Mouse (Mus musculus) Patski (cell line): ENCODE measurements around the gene Kcna7. TPM values are rescaled to one million over a fixed set of nuclear protein-coding genes. Genes with fewer than 3 reads are reported as not detected.

Experiments
- ATAC-seq: fragments of 100-300 bp; one replicate; pipeline ENCODE4 v1.8.0; 2021
- CTCF ChIA-PET: fragments of 350-600 bp; sonication (Branson Sonifier 250); formaldehyde crosslinking; loops from one replicate; lab custom pipeline; 2022; ENCODE audit warnings: inconsistent platforms; lab: Charles Lee
- POLR2A ChIA-PET: fragments of 350-600 bp; sonication (Branson Sonifier 250); formaldehyde crosslinking; loops from one replicate; lab custom pipeline; 2022; ENCODE audit warnings: antibody characterized with exemption, inconsistent platforms; lab: Charles Lee
- DNase-seq: peaks from one replicate; pipeline ENCODE4 v3.0.0-alpha.2; 2011; ENCODE audit warnings: low read depth, low spot score
- H3K27me3 ChIP-seq: fragments of 371-371 bp; one replicate; pipeline ENCODE4 v1.5.1; 2021
- CTCF ChIP-seq: fragments of 100-300 bp; IDR thresholded peaks from one replicate; pipeline ENCODE4 v1.5.1; 2021
- in situ Hi-C: fragments of 300-500 bp; cut with MboI; formaldehyde crosslinking; loops from 3 replicates; pipeline ENCODE4 v1.11.1; 2018; ENCODE audit warnings: low pct_unique_long_range_greater_than_20kb, mixed read lengths
- polyA plus RNA-seq: library from polyadenylated mRNA; unstranded; gene quantifications from one replicate; pipeline ENCODE4 v1.2.3, GENCODE M21; 2021

Kcna7 gene
- polyA plus RNA-seq, 1 experiment from 2014 or later: 0.27 TPM

GRCm38 (mm10) chr7:45408949-45409348 is 3.5 kb downstream of the Kcna7 start:
- ATAC-seq: no peak
- no peak for DNase-seq
- POLR2A ChIA-PET: no interaction called here
- CTCF ChIA-PET: no interaction called here
- peaks cover 41% of the 10 kb centered on the region for H3K27me3 ChIP-seq
- in situ Hi-C loops: loop anchor here (10.0 kb wide), 1 partner anchor 104 kb away; no protein-coding TSS in a partner anchor
- TF ChIP-seq CTCF: no peak

DNA sequence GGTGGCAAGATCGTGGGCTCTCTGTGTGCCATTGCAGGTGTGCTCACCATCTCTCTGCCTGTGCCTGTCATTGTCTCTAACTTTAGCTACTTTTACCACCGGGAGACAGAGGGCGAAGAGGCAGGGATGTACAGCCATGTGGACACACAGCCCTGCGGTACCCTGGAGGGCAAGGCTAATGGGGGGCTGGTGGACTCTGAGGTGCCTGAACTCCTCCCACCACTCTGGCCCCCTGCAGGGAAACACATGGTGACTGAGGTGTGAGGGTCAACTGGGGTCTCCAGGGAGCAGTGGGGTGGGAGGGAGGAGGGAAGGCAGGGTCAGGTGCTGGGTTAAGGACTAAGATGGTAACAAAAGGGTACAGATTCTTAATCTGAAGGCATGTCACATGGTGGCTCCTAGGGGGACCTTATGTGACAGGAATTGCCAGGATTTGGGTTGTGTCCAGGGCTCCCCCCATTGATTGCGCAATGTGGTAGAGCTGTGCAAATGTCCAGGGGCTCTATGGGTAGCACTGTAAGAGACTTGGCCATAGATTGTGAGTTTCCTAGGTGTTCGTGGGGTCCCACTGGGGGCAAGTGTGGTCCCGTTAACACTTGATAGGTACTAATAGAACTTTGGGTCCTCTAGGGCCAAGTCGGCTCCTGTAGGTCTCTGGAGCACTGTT is 4.2 kb downstream of the Kcna7 start:
- in situ Hi-C loops: loop anchor here (10.0 kb wide), 1 partner anchor 105 kb away; no protein-coding TSS in a partner anchor
- H3K27me3 ChIP-seq: peaks cover 41% of the 10 kb centered on the region
- no peak for TF ChIP-seq CTCF
- CTCF ChIA-PET: no interaction called here
- ATAC-seq (no peak), DNase-seq (no peak)
- POLR2A ChIA-PET: no interaction called here

DNA sequence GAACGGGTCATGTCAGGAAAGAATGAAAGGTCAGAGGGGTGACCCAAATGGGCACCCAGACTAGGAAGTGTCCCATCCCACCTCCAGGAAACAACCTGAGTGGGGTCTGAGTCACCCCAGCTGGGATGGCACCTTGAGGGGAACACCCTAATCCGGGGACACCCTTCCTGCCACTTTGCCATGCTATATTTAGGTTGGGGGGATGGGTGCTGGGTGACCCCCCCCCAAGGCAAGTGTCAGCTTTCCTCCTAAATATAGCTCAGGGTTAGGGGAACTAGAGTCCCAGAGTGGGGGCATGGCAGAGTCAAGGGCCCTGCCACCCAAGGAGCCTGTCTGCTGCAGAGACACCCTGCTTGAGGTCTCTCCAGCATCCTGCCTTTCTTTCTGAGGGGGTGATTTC is 7.0 kb downstream of the Kcna7 start:
- ChIA-PET POLR2A (interaction anchor here (0.7 kb wide), 1 partner anchor 303 kb away, joined by 3 read pairs; no protein-coding TSS in a partner anchor), CTCF (no interaction called here)
- no peak for TF ChIP-seq CTCF
- in situ Hi-C loops: no loop called here
- DNase-seq (no peak), ATAC-seq (no peak)
- peaks cover 28% of the 10 kb centered on the region for H3K27me3 ChIP-seq

DNA sequence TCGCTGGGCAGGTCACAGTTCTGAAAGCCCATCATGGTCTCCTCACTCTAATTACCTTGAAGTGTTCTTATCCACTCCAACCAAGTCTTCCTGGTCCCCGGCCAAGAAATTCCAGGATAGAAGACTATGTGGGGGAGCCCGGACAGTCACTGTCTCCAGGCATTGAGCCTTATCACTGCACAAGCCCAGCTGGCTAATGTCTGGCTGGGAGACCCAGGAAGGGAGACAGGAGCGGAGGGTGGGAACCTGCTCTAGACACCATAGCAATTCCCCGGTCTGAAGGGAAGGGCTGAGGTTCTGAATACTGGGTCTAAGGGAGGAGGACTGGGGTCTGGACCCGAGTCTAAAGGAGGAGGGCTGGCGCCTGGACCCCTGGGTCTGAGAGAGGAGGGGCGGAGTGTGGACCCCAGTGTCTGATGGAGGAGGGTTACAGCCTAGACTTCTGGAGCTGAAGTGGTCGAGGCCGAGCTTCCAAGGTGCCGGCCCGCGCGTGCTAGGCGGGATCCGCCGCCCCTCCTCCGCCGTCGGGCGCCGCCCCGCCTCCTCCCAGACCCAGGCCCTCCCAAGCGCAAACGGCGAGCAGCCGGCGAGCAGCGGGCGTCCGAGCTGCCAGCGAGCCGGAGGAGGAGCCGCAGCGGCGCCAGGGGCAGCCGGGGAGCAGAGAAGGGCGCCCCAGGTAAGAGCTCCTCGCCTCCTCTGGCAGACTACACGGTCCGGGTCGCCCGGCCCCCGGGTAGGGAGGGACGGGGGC is 7.8 kb downstream of the Kcna7 start, which contains the start of gene Ntf5:
Gene Ntf5, plus strand, starts transcription at position 583 of the 751 bp plus-strand sequence.
- in situ Hi-C loops: no loop called here
- DNase-seq (no peak), ATAC-seq (peak; percentile 22)
- ChIA-PET POLR2A (interaction anchor here (0.7 kb wide), 1 partner anchor 303 kb away, joined by 3 read pairs; no protein-coding TSS in a partner anchor), CTCF (interaction anchor here (0.6 kb wide), 1 partner anchor 12 kb away, joined by 3 read pairs; no protein-coding TSS in a partner anchor)
- H3K27me3 ChIP-seq: peaks cover 22% of the 10 kb centered on the region
- no peak for TF ChIP-seq CTCF

DNA sequence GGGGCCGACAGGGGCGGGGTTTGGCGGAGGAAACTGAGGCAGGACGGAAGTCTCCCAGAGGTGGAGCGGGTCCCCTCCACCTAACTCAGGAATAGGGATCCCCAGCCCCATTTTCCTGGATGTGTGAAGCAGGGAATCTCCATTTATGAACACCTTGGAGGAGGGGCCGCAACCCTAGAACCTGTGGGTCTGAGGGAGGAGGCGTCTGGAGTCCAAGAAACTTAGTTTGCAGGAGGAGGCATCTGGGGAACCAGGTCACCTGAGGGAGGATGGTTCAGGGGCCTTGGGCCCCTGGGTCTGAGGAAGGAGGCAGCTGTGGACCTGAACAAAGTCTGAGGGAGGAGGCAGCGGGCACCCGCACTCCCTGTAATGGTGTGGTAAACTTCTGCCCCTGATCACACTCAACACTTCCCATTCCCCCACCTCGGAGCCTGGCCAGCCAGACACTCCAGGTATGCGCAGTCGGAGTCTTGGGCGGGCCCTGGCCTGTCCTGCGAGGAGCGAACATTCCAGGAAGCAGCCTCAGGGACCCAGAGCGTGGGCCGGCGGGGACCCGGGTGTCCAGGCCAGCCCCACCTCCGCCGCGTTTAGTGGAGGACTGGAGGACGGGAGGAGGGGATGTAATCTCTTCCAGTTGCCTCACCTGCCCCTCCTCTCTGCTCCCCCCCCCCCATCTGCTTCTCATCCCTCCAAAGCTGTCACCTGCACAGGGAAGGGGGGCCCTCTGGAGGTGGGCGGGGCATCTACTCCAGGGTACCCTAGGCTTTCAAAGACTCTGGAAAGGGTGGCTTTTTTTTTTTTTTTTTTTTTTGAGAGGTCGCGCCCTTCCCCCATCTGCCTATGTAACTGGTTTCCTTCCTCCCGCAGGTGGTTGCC is 8.6 kb downstream of the Kcna7 start:
- CTCF ChIA-PET: interaction anchor here (0.6 kb wide), 1 partner anchor 11 kb away, joined by 3 read pairs; no protein-coding TSS in a partner anchor
- in situ Hi-C loops: no loop called here
- no peak for TF ChIP-seq CTCF
- peaks cover 14% of the 10 kb centered on the region for H3K27me3 ChIP-seq
- DNase-seq (no peak), ATAC-seq (peak; percentile 5)
- POLR2A ChIA-PET: interaction anchor here (0.6 kb wide), 1 partner anchor 136 kb away, joined by 3 read pairs; no protein-coding TSS in a partner anchor

DNA sequence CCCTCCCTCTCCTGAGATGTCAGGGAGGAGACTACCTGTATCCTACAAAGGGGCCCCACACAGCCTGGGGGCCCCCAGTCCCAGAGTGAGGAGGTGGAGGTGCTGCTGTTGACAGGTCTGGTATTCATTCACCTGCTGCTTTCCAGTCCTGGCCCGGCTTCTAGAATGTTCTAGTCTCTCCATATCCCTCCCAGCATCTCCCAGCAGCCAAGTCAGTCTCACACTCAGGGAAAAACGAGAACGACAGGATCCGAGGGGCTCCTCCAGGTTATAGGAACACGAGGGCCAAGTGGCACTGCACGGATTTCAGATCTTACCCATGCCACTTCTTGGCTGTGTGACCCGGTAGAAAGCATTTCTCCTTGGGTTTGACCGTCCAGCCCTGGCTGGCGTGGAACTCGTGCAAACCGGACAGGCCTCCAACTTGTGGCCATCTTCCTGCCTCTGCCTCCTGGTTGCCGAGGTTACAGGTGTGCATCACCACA is 9.3 kb downstream of the Kcna7 start:
- DNase-seq (no peak), ATAC-seq (no peak)
- in situ Hi-C loops: no loop called here
- no peak for TF ChIP-seq CTCF
- POLR2A ChIA-PET: interaction anchor here (0.6 kb wide), 1 partner anchor 137 kb away, joined by 3 read pairs; no protein-coding TSS in a partner anchor
- H3K27me3 ChIP-seq: peaks cover 8% of the 10 kb centered on the region
- CTCF ChIA-PET: no interaction called here

DNA sequence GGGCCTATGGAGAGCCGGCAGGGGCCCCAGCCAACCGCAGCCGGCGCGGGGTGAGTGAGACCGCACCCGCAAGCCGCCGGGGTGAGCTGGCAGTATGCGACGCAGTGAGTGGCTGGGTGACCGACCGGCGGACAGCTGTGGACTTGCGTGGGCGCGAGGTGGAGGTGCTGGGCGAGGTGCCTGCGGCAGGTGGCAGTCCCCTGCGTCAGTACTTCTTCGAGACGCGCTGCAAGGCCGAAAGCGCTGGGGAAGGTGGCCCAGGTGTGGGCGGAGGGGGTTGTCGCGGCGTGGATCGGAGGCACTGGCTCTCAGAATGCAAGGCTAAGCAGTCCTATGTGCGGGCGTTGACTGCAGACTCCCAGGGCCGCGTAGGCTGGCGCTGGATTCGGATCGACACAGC is 10.2 kb downstream of the Kcna7 start:
- POLR2A ChIA-PET: no interaction called here
- TF ChIP-seq CTCF: no peak
- DNase-seq: no peak
- CTCF ChIA-PET: no interaction called here
- in situ Hi-C loops: no loop called here
- H3K27me3 ChIP-seq: peaks cover 8% of the 10 kb centered on the region
- ATAC-seq: no peak

GRCm38 (mm10) chr7:45417962-45418492 is 12.6 kb downstream of the Kcna7 start:
- H3K27me3 ChIP-seq: no peaks in the 10 kb centered on the region
- CTCF ChIA-PET: no interaction called here
- POLR2A ChIA-PET: interaction anchor here (1.5 to 1.8 kb wide), 2 partner anchors 17 to 18 kb away, joined by 3 to 4 read pairs; no protein-coding TSS in a partner anchor
- DNase-seq (no peak), ATAC-seq (no peak)
- in situ Hi-C loops: no loop called here
- no peak for TF ChIP-seq CTCF

DNA sequence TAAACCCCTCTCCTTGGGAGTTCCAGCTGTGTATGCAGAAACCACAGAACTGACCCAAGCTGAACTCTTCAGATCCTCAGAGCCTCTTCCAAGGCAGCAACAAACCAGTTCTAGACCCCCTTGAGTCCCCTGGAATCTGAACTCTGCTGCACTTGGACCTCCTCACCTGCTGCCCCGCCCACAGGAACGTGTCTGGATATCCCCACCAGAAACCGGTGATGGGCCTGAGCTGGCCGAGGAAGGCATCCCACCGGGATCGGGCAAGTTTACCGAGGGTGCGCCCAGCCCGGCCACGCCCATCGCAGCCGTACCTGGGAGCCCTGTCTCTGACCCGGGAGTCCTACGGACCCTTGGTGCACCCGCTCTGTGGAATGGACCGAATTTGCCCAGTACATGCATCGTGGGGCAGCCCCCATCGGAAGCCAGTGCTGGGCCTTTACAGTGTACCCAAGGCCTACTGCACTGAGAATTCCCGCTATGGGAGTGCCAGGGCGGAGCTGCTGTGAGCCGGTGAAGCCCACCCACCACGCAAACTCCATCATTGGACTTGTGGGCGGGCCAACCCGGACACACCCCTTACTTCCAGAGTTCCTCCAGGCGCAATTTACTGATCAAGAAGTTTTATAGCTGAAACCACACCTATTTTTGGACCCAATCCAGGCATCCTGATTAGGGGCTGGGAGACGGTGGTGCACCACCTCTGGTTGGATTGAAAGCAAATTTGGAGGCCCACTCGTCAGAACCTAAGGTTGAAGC is 14.6 kb downstream of the Kcna7 start:
- in situ Hi-C loops: no loop called here
- ChIA-PET CTCF (no interaction called here), POLR2A (no interaction called here)
- TF ChIP-seq CTCF: no peak
- DNase-seq (no peak), ATAC-seq (no peak)
- H3K27me3 ChIP-seq: no peaks in the 10 kb centered on the region
